Mouse (Mus musculus) cortical plate, adult 2 months (tissue): ENCODE results near the gene Unc45b.

Experiments used
- CTCF ChIP-seq: fragments of 200-500 bp; IDR thresholded peaks from 2 replicates; pipeline ENCODE4 v1.5.1; 2011; ENCODE audit warnings: mild to moderate bottlenecking, control low read depth, low read length; ENCODE audit not compliant: insufficient read depth; ENCODE audit errors: extremely low read depth
- POLR2A ChIP-seq: fragments of 200-500 bp; IDR thresholded peaks from 2 replicates; pipeline ENCODE4 v1.6.1; 2011; ENCODE audit warnings: mild to moderate bottlenecking, low read length, control low read depth; ENCODE audit not compliant: insufficient read depth; ENCODE audit errors: extremely low read depth

- TF ChIP-seq CTCF = no peak
- no peak for TF ChIP-seq POLR2A
Measured at GRCm38 (mm10) chr11:82889524-82890341, 20.6 kb upstream of the Unc45b start.
